24 mouse cellular contexts compared by ENCODE assay signal in the genomic region with DNA sequence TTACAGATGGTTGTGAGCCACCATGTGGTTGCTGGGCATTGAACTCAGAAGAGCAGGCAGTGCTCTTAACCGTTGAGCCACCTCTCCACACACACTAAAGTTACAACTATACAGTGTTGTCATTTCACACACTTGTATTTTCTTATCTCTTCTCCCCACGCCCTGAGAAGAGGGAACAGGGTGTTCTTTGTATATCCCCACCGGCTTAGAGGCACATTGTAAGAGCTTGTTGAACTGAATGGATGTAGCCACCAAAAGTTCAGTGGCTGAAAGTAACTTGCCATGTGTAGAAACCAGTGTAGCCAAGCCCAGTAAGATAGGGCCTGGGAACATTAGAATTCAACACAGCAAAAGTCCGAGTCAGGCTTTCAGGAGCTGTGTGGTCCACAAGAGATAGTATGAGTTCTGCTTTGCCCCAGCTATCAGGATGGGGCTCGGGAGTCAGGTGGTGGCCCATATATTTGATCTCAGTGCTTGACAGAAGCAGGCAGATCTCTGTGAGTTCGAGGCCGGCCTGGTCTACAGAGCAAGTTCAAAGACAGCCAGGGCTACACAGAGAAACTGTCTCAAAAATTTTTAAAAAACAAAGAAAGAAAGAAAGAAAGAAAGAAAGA. TPM values are rescaled to one million over a fixed set of nuclear protein-coding genes. Genes with fewer than 3 reads are reported as not detected.
DNase-seq lines count a peak whose midpoint lies in the region; ATAC-seq and TF ChIP-seq lines count a peak whose summit lies in the region.
"Had no signal": no experiment of that assay in that cellular context is flagged by ENCODE, and none has a peak within 500 bp of the region (broad histone marks: within the 10 kb centered on the region; RNA-seq: fewer than 3 reads in every experiment).

No protein-coding gene starts in this region.

- TF ChIP-seq EP300 in lung, postnatal 0 days (IDR thresholded peaks at IDR 0.05): peak; percentile 94
- TF ChIP-seq EP300 in liver, embryonic 14.5 days (IDR thresholded peaks at IDR 0.05; ENCODE audit: low read depth): peak; percentile 84
- no peak for TF ChIP-seq EP300 in stomach, postnatal 0 days (optimal IDR thresholded peaks at IDR 0.05)

- WGBS in lung, postnatal 0 days: 64% methylated on average over 7 of the region's 7 CpGs
- 24% methylated on average over 7 of the region's 7 CpGs for WGBS in liver, embryonic 14.5 days (ENCODE audit: insufficient replicate concordance)
- WGBS in stomach, postnatal 0 days: 76% methylated on average over 7 of the region's 7 CpGs

- no peak overlapping the region for H3K4me3 ChIP-seq in lung, postnatal 0 days (ENCODE audit: low read depth, low read length)
- H3K4me3 ChIP-seq in liver, embryonic 14.5 days (ENCODE audit: insufficient read depth in 1 of 2, low read depth in 2 of 2, low read length in 2 of 2): no peak overlapping the region
- H3K4me3 ChIP-seq in stomach, postnatal 0 days (ENCODE audit: low read depth, low read length): no peak overlapping the region
- H3K4me3 ChIP-seq: forebrain, embryonic 12.5 days; heart, embryonic 13.5 days; limb, embryonic 15.5 days had no signal

- no peak overlapping the region for H3K9ac ChIP-seq in lung, postnatal 0 days (replicated peaks; ENCODE audit: low read depth)
- H3K9ac ChIP-seq in liver, embryonic 14.5 days (replicated peaks): peak overlapping the region; percentile 38; the same call in 1 of the 2 replicates
- H3K9ac ChIP-seq in stomach, postnatal 0 days (ENCODE audit: low read length): no peak overlapping the region
- H3K9ac ChIP-seq: forebrain, embryonic 12.5 days; heart, embryonic 13.5 days; hindbrain, embryonic 14.5 days; limb, embryonic 15.5 days had no signal

- no peaks in the 10 kb centered on the region for H3K9me3 ChIP-seq in lung, postnatal 0 days (ENCODE audit: low read length)
- H3K9me3 ChIP-seq in liver, embryonic 14.5 days (ENCODE audit: control insufficient read depth, low read length): no peaks in the 10 kb centered on the region
- H3K9me3 ChIP-seq in stomach, postnatal 0 days (ENCODE audit: control insufficient read depth, low read length): no peaks in the 10 kb centered on the region
- H3K9me3 ChIP-seq: forebrain, embryonic 12.5 days; heart, embryonic 13.5 days; limb, embryonic 15.5 days had no signal

- no peak for TF ChIP-seq CTCF in lung, postnatal 0 days (IDR thresholded peaks at IDR 0.05)
- TF ChIP-seq CTCF in liver, embryonic 14.5 days (IDR thresholded peaks at IDR 0.05; ENCODE audit: low read depth): no peak
- TF ChIP-seq CTCF in stomach, postnatal 0 days (IDR thresholded peaks at IDR 0.05; ENCODE audit: low read depth): no peak

- peak; percentile 70 for ATAC-seq in lung, postnatal 0 days
- ATAC-seq in common myeloid progenitor, adult 5-6 weeks (replicated peaks; ENCODE audit: low read depth, poor library complexity, severe bottlenecking): peak; percentile 13; the same call in 1 of the 2 replicates
- ATAC-seq in liver, embryonic 14.5 days (ENCODE audit: insufficient read depth): peak; percentile 82
- peak; percentile 36; the same call in 1 of the 2 replicates for ATAC-seq in stomach, postnatal 0 days (ENCODE audit: low FRiP score, low TSS enrichment)
- ATAC-seq in granulocyte monocyte progenitor cell, adult 5-6 weeks (replicated peaks; ENCODE audit: poor library complexity, severe bottlenecking): no peak
- ATAC-seq: CD4-positive, CD25-positive, alpha-beta regulatory T cell, adult 4 months had no signal

- peak; percentile 64 for DNase-seq in lung, postnatal 0 days (ENCODE audit: low spot score)
- no peak for DNase-seq in lung, postnatal 36 days
- DNase-seq in liver, embryonic 14.5 days (ENCODE audit: low read depth in 3 of 3, low spot score in 3 of 3): peak; percentile 45 to 80 (median 61)
- DNase-seq in stomach, postnatal 0 days (ENCODE audit: low spot score): no peak
- no peak for DNase-seq in kidney, adult 8-10 months
- no peak for DNase-seq in embryo, embryonic 10.5 days (ENCODE audit: low spot score)
- DNase-seq: adrenal gland, adult 2 months; cerebellum, adult 11-12 months; cerebellum, postnatal 14 days; gastrocnemius, postnatal 10 days; heart, adult 18-20 months; lung, postnatal 10 days; retina, postnatal 1 day; right cerebral cortex, postnatal 4 days; thymus, adult 18-20 months; thymus, postnatal 4 days had no signal

- H3K4me1 ChIP-seq in lung, postnatal 0 days (ENCODE audit: insufficient read depth, low read depth, low read length): no peaks in the 10 kb centered on the region; the same call in 1 of the 2 replicates
- H3K4me1 ChIP-seq in liver, embryonic 14.5 days (replicated peaks; ENCODE audit: control insufficient read depth in 2 of 2, insufficient read depth in 2 of 2, low read length in 1 of 2): peaks cover 19 to 29% of the 10 kb centered on the region in 2 experiments
- H3K4me1 ChIP-seq in stomach, postnatal 0 days (replicated peaks; ENCODE audit: control insufficient read depth, insufficient read depth): no peaks in the 10 kb centered on the region

- H3K36me3 ChIP-seq in lung, postnatal 0 days (ENCODE audit: insufficient read depth, low read length): peaks cover 2% of the 10 kb centered on the region; the same call in 1 of the 2 replicates
- peaks cover 1% of the 10 kb centered on the region for H3K36me3 ChIP-seq in liver, embryonic 14.5 days (replicated peaks; ENCODE audit: control insufficient read depth, insufficient read depth, low read depth)
- H3K36me3 ChIP-seq in stomach, postnatal 0 days (ENCODE audit: control insufficient read depth, insufficient read depth, low read length): no peaks in the 10 kb centered on the region

- peak overlapping the region; percentile 44; the same call in 1 of the 2 replicates for H3K27ac ChIP-seq in lung, postnatal 0 days (ENCODE audit: low read length)
- peak overlapping the region; percentile 76 for H3K27ac ChIP-seq in liver, embryonic 14.5 days
- H3K27ac ChIP-seq in stomach, postnatal 0 days (replicated peaks): no peak overlapping the region
- H3K27ac ChIP-seq: forebrain, embryonic 12.5 days; heart, embryonic 13.5 days; hindbrain, embryonic 14.5 days; limb, embryonic 15.5 days had no signal

- no peaks in the 10 kb centered on the region for H3K27me3 ChIP-seq in lung, postnatal 0 days (replicated peaks; ENCODE audit: insufficient read depth, low read length)
- no peaks in the 10 kb centered on the region for H3K27me3 ChIP-seq in liver, embryonic 14.5 days (ENCODE audit: control insufficient read depth, insufficient read depth, low read length)
- no peaks in the 10 kb centered on the region for H3K27me3 ChIP-seq in stomach, postnatal 0 days (ENCODE audit: control insufficient read depth, insufficient read depth, low read length)
- H3K27me3 ChIP-seq: heart, embryonic 13.5 days; limb, embryonic 15.5 days had no signal

- H3K4me2 ChIP-seq in lung, postnatal 0 days (replicated peaks; ENCODE audit: low read depth, low read length): no peak overlapping the region
- no peak overlapping the region for H3K4me2 ChIP-seq in liver, embryonic 14.5 days (ENCODE audit: low read depth)
- no peak overlapping the region for H3K4me2 ChIP-seq in stomach, postnatal 0 days (replicated peaks; ENCODE audit: low read depth)
- H3K4me2 ChIP-seq: forebrain, embryonic 12.5 days; heart, embryonic 13.5 days; hindbrain, embryonic 14.5 days; limb, embryonic 15.5 days had no signal

RNA-seq across cellular contexts. Expression of gene Rec8, which starts 3.2 kb away (rescaled TPM):
- 4.4 and 4.7 TPM in 2 replicates for polyA plus RNA-seq in lung, postnatal 0 days (2015; fragmentation: Nextera tagmentation; extraction: Ambion mirVana)
- 8.1 and 12.7 TPM in 2 replicates for total RNA-seq in common myeloid progenitor, adult 5-6 weeks (2017)
- polyA plus RNA-seq in liver, embryonic 14.5 days (2012; rRNA removed): 1.7 and 1.9 TPM in 2 replicates
- polyA plus RNA-seq in liver, embryonic 14.5 days (2014; fragmentation: Nextera tagmentation; extraction: Ambion mirVana): 0.87 and 1.0 TPM in 2 replicates
- polyA plus RNA-seq in stomach, postnatal 0 days (2015; fragmentation: Nextera tagmentation; extraction: Ambion mirVana): 4.5 TPM in 2 replicates
- total RNA-seq in granulocyte monocyte progenitor cell, adult 5-6 weeks (2014; fragmentation: Nextera tagmentation): 1.0 TPM in 1 of 2 replicates, not detected in the other
- total RNA-seq in granulocyte monocyte progenitor cell, adult 5-6 weeks (2017): 0.26 TPM in 1 of 2 replicates, not detected in the other

RNA-seq across cellular contexts. Expression of gene Irf9, which starts 11.3 kb away (rescaled TPM):
- 26.2 and 29.5 TPM in 2 replicates for polyA plus RNA-seq in lung, postnatal 0 days (2015; fragmentation: Nextera tagmentation; extraction: Ambion mirVana)
- total RNA-seq in common myeloid progenitor, adult 5-6 weeks (2017): 38.5 and 39.8 TPM in 2 replicates
- polyA plus RNA-seq in liver, embryonic 14.5 days (2012; rRNA removed): 13.5 and 15.1 TPM in 2 replicates
- 11.2 and 13.8 TPM in 2 replicates for polyA plus RNA-seq in liver, embryonic 14.5 days (2014; fragmentation: Nextera tagmentation; extraction: Ambion mirVana)
- 14.1 and 14.7 TPM in 2 replicates for polyA plus RNA-seq in stomach, postnatal 0 days (2015; fragmentation: Nextera tagmentation; extraction: Ambion mirVana)
- 23.4 and 31.2 TPM in 2 replicates for total RNA-seq in granulocyte monocyte progenitor cell, adult 5-6 weeks (2014; fragmentation: Nextera tagmentation)
- total RNA-seq in granulocyte monocyte progenitor cell, adult 5-6 weeks (2017): 21.9 and 27.4 TPM in 2 replicates

RNA-seq across cellular contexts. Expression of gene Ipo4, which starts 21.1 kb away (rescaled TPM):
- polyA plus RNA-seq in lung, postnatal 0 days (2015; fragmentation: Nextera tagmentation; extraction: Ambion mirVana): 25.5 and 25.9 TPM in 2 replicates
- 23.0 and 64.0 TPM in 2 replicates for total RNA-seq in common myeloid progenitor, adult 5-6 weeks (2017)
- polyA plus RNA-seq in liver, embryonic 14.5 days (2012; rRNA removed): 13.5 and 27.6 TPM in 2 replicates
- 22.6 and 27.9 TPM in 2 replicates for polyA plus RNA-seq in liver, embryonic 14.5 days (2014; fragmentation: Nextera tagmentation; extraction: Ambion mirVana)
- polyA plus RNA-seq in stomach, postnatal 0 days (2015; fragmentation: Nextera tagmentation; extraction: Ambion mirVana): 28.8 and 38.3 TPM in 2 replicates
- total RNA-seq in granulocyte monocyte progenitor cell, adult 5-6 weeks (2014; fragmentation: Nextera tagmentation): 47.3 and 49.7 TPM in 2 replicates
- 14.3 and 25.5 TPM in 2 replicates for total RNA-seq in granulocyte monocyte progenitor cell, adult 5-6 weeks (2017)

RNA-seq across cellular contexts. Expression of gene Gm49378, which starts 23.0 kb away (rescaled TPM):
- polyA plus RNA-seq in lung, postnatal 0 days (2015; fragmentation: Nextera tagmentation; extraction: Ambion mirVana): 1.2 and 2.0 TPM in 2 replicates
- total RNA-seq in common myeloid progenitor, adult 5-6 weeks (2017): 0.87 and 9.9 TPM in 2 replicates
- polyA plus RNA-seq in liver, embryonic 14.5 days (2012; rRNA removed): 2.0 and 3.4 TPM in 2 replicates
- 2.0 and 2.9 TPM in 2 replicates for polyA plus RNA-seq in liver, embryonic 14.5 days (2014; fragmentation: Nextera tagmentation; extraction: Ambion mirVana)
- polyA plus RNA-seq in stomach, postnatal 0 days (2015; fragmentation: Nextera tagmentation; extraction: Ambion mirVana): 1.2 and 1.3 TPM in 2 replicates
- total RNA-seq in granulocyte monocyte progenitor cell, adult 5-6 weeks (2014; fragmentation: Nextera tagmentation): 8.5 and 9.1 TPM in 2 replicates
- 3.5 and 4.0 TPM in 2 replicates for total RNA-seq in granulocyte monocyte progenitor cell, adult 5-6 weeks (2017)
- total RNA-seq: ES-E14 had no signal

RNA-seq across cellular contexts. Expression of gene Rnf31, which starts 23.2 kb away (rescaled TPM):
- polyA plus RNA-seq in lung, postnatal 0 days (2015; fragmentation: Nextera tagmentation; extraction: Ambion mirVana): 17.4 and 24.1 TPM in 2 replicates
- total RNA-seq in common myeloid progenitor, adult 5-6 weeks (2017): 11.9 and 21.2 TPM in 2 replicates
- polyA plus RNA-seq in liver, embryonic 14.5 days (2012; rRNA removed): 6.2 and 6.5 TPM in 2 replicates
- 6.6 and 7.6 TPM in 2 replicates for polyA plus RNA-seq in liver, embryonic 14.5 days (2014; fragmentation: Nextera tagmentation; extraction: Ambion mirVana)
- polyA plus RNA-seq in stomach, postnatal 0 days (2015; fragmentation: Nextera tagmentation; extraction: Ambion mirVana): 9.5 and 11.3 TPM in 2 replicates
- total RNA-seq in granulocyte monocyte progenitor cell, adult 5-6 weeks (2014; fragmentation: Nextera tagmentation): 20.1 and 21.9 TPM in 2 replicates
- total RNA-seq in granulocyte monocyte progenitor cell, adult 5-6 weeks (2017): 9.1 and 19.8 TPM in 2 replicates

Comparison
In these comparisons a context has a peak if more than half of its experiments do, and no peak if none do; other contexts are left out.
1. DNase-seq: peak in lung, postnatal 0 days (single experiment) and liver, embryonic 14.5 days (3 of 3); none in lung, postnatal 36 days (single experiment), stomach, postnatal 0 days (single experiment), kidney, adult 8-10 months (0 of 2) and embryo, embryonic 10.5 days (single experiment).